Mouse (Mus musculus) heart, embryonic 15.5 days (tissue): ENCODE measurements around the gene Ppig. TPM values are rescaled to one million over a fixed set of nuclear protein-coding genes. Genes with fewer than 3 reads are reported as not detected.

Experiments used
- polyA plus RNA-seq: library from polyadenylated mRNA; unstranded; fragments of >200 nt; fragmentation: Nextera tagmentation; extraction: Ambion mirVana; gene quantifications from 2 replicates; pipeline ENCODE4 v1.2.1, GENCODE M21; 2015

The Ppig gene
- polyA plus RNA-seq, 1 experiment from 2014 or later = 98.4 TPM

Other genes starting within 250 kb of the Ppig start
- gene Lrp2, start 136.5 kb upstream of the Ppig start, polyA plus RNA-seq = 0.25 and 0.44 TPM in 2 replicates
- 9.6 and 12.4 TPM in 2 replicates for gene Bbs5, start 75.4 kb upstream of the Ppig start, polyA plus RNA-seq
- 15.0 and 23.9 TPM in 2 replicates for gene Klhl41, start 52.4 kb upstream of the Ppig start, polyA plus RNA-seq
- gene Fastkd1, start 9.0 kb upstream of the Ppig start, polyA plus RNA-seq = 18.8 and 19.0 TPM in 2 replicates
- gene Ccdc173, start 67.0 kb downstream of the Ppig start, polyA plus RNA-seq = 1.4 and 1.7 TPM in 2 replicates
- gene Phospho2, start 67.1 kb downstream of the Ppig start, polyA plus RNA-seq = 17.3 and 18.3 TPM in 2 replicates
- gene Klhl23, start 99.4 kb downstream of the Ppig start, polyA plus RNA-seq = 46.4 and 53.0 TPM in 2 replicates
- 173 and 201 TPM in 2 replicates for gene Ssb, start 139.0 kb downstream of the Ppig start, polyA plus RNA-seq
- 33.5 and 38.1 TPM in 2 replicates for gene Mettl5, start 163.1 kb downstream of the Ppig start, polyA plus RNA-seq
- 9.1 and 11.8 TPM in 2 replicates for gene Ubr3, start 174.7 kb downstream of the Ppig start, polyA plus RNA-seq